Mouse (Mus musculus) gastrocnemius, postnatal 14 days (tissue): ENCODE data around the gene Cfap77. TPM values are rescaled to one million over a fixed set of nuclear protein-coding genes. Genes with fewer than 3 reads are reported as not detected.
A peak's percentile ranks its signal among the peaks of the same experiment; 100 is the strongest.

ENCODE experiments used
- DNase-seq: peaks from one replicate; pipeline ENCODE4 v3.0.0; 2021; ENCODE audit warnings: mixed read lengths
- intact Hi-C: fragments of 180-260 bp; cut with DNase I; formaldehyde crosslinking; loops from one replicate; pipeline ENCODE4 v1.15.1; 2025; ENCODE audit warnings: low total_unique reads
- total RNA-seq, 2 experiments: library from RNA; stranded (reverse); gene quantifications; 2 replicates each; pipeline ENCODE4 v1.2.3; 2021

Gene Cfap77
- total RNA-seq, 2 experiments from 2014 or later = not detected

GRCm38 (mm10) chr2:29053802-29054544 lies 893 bp downstream of the Cfap77 start:
- intact Hi-C loops = loop anchor here (5.0 kb wide), 2 partner anchors 132 to 302 kb away; no protein-coding TSS in a partner anchor
- peak; percentile 19 for DNase-seq

- intact Hi-C loops = loop anchor here (5.0 kb wide), 2 partner anchors 131 to 301 kb away; no protein-coding TSS in a partner anchor
- peak; percentile 52 for DNase-seq
Measured at GRCm38 (mm10) chr2:29052943-29053454, 1.9 kb downstream of the Cfap77 start.

GRCm38 (mm10) chr2:29051932-29052331 lies 2.9 kb downstream of the Cfap77 start:
- intact Hi-C loops = loop anchor here (5.0 kb wide), 2 partner anchors 130 to 300 kb away; no protein-coding TSS in a partner anchor
- DNase-seq = no peak

GRCm38 (mm10) chr2:29046151-29046550 lies 8.7 kb downstream of the Cfap77 start:
- intact Hi-C loops = no loop called here
- no peak for DNase-seq

GRCm38 (mm10) chr2:29042124-29042523 lies 12.7 kb downstream of the Cfap77 start:
- intact Hi-C loops = no loop called here
- DNase-seq = no peak

GRCm38 (mm10) chr2:29041477-29041768 lies 13.4 kb downstream of the Cfap77 start:
- intact Hi-C loops = no loop called here
- DNase-seq = no peak

GRCm38 (mm10) chr2:29040594-29041476 lies 14.0 kb downstream of the Cfap77 start:
- intact Hi-C loops = no loop called here
- DNase-seq = no peak

GRCm38 (mm10) chr2:29039741-29040140 lies 15.1 kb downstream of the Cfap77 start:
- DNase-seq = no peak
- intact Hi-C loops = no loop called here

- intact Hi-C loops = no loop called here
- no peak for DNase-seq
Measured at GRCm38 (mm10) chr2:29035698-29036097, 19.2 kb downstream of the Cfap77 start.

GRCm38 (mm10) chr2:29034542-29035475 lies 20.1 kb downstream of the Cfap77 start:
- no peak for DNase-seq
- intact Hi-C loops = no loop called here

GRCm38 (mm10) chr2:29031951-29032350 lies 22.9 kb downstream of the Cfap77 start:
- intact Hi-C loops = no loop called here

GRCm38 (mm10) chr2:29030048-29030734 lies 24.7 kb downstream of the Cfap77 start:
- DNase-seq = no peak
- intact Hi-C loops = no loop called here

More at GRCm38 (mm10) chr2:29031951-29032350, 22.9 kb downstream of the Cfap77 start:
- DNase-seq = no peak

GRCm38 (mm10) chr2:29025284-29025683 lies 29.6 kb downstream of the Cfap77 start:
- DNase-seq = no peak
- intact Hi-C loops = no loop called here

- intact Hi-C loops = no loop called here
- DNase-seq = no peak
Measured at GRCm38 (mm10) chr2:29023001-29023400, 31.9 kb downstream of the Cfap77 start.

- intact Hi-C loops = no loop called here
- no peak for DNase-seq
Measured at GRCm38 (mm10) chr2:29021025-29021424, 33.8 kb downstream of the Cfap77 start.

- intact Hi-C loops = no loop called here
- DNase-seq = no peak
Measured at GRCm38 (mm10) chr2:29018680-29019079, 36.2 kb downstream of the Cfap77 start.

GRCm38 (mm10) chr2:29016599-29017587 lies 38.0 kb downstream of the Cfap77 start:
- intact Hi-C loops = no loop called here
- no peak for DNase-seq

GRCm38 (mm10) chr2:29012523-29012922 lies 42.3 kb downstream of the Cfap77 start:
- intact Hi-C loops = no loop called here
- no peak for DNase-seq
